Mouse (Mus musculus) CH12.LX (cell line): ENCODE measurements around the gene Gm4131.

ENCODE experiments used
- BHLHE40 ChIP-seq: IDR thresholded peaks from 2 replicates; pipeline ENCODE4 v1.6.1; 2011; ENCODE audit warnings: mild to moderate bottlenecking, low read depth, low read length, improper control_type of control experiment
- CTCF ChIP-seq, 2 experiments: IDR thresholded peaks in 1 of 2; conservative IDR thresholded peaks in 1 of 2; 2 replicates each; pipeline ENCODE4 v1.5.1; 2011 to 2012; ENCODE audit warnings: low read depth in 2 of 2, low read length in 2 of 2, improper control_type of control experiment in 1 of 2, inconsistent platforms in 1 of 2, mild to moderate bottlenecking in 1 of 2, moderate library complexity in 1 of 2
- ELF1 ChIP-seq: IDR thresholded peaks from 2 replicates; pipeline ENCODE4 v1.6.1; 2014; ENCODE audit warnings: low read depth, mild to moderate bottlenecking, inconsistent platforms, low read length, improper control_type of control experiment
- EP300 ChIP-seq: IDR thresholded peaks from 2 replicates; pipeline ENCODE4 v1.6.1; 2011; ENCODE audit warnings: low read length, improper control_type of control experiment
- PAX5 ChIP-seq: IDR thresholded peaks from 2 replicates; pipeline ENCODE4 v1.6.1; 2012; ENCODE audit warnings: low read length, inconsistent platforms, mixed read lengths
- POLR2A ChIP-seq: IDR thresholded peaks from 2 replicates; pipeline ENCODE4 v1.6.1; 2011; ENCODE audit warnings: low read depth, mild to moderate bottlenecking, improper control_type of control experiment, low read length
- ZC3H11A ChIP-seq: IDR thresholded peaks from 2 replicates; pipeline ENCODE4 v1.6.1; 2012; ENCODE audit warnings: low read depth, mild to moderate bottlenecking, inconsistent platforms, low read length, improper control_type of control experiment
- ZMIZ1 ChIP-seq: IDR thresholded peaks from 2 replicates; pipeline ENCODE4 v1.6.1; 2012; ENCODE audit warnings: low read depth, mild to moderate bottlenecking, inconsistent platforms, low read length, improper control_type of control experiment

GRCm38 (mm10) chr14:62550121-62550520 is 16.6 kb downstream of the Gm4131 start:
- TF ChIP-seq EP300 (no peak), ZMIZ1 (no peak), BHLHE40 (no peak), CTCF (conservative IDR thresholded peaks at IDR 0.05 in 1 of 2, IDR thresholded peaks at IDR 0.05 in 1 of 2; ENCODE audit: low read depth in 2 of 2, low read length in 2 of 2) (no peak), POLR2A (no peak), ELF1 (no peak), ZC3H11A (no peak), PAX5 (no peak)
